Mouse (Mus musculus): ENCODE data around the gene 9830107B12Rik.

9830107B12Rik gene

GRCm38 (mm10) chr17:48095718-48096121 is 50.3 kb downstream of the 9830107B12Rik start:
- in situ Hi-C loops (cut with MboI, MseI): loop anchor here (5.0 to 10.0 kb wide), 3 partner anchors 48 to 293 kb away; no protein-coding TSS in a partner anchor

GRCm38 (mm10) chr17:48094820-48095680 is 51.0 kb downstream of the 9830107B12Rik start:
- in situ Hi-C loops (cut with MboI, MseI): loop anchor here (5.0 to 10.0 kb wide), 3 partner anchors 48 to 293 kb away; no protein-coding TSS in a partner anchor

GRCm38 (mm10) chr17:48093286-48093817 is 52.7 kb downstream of the 9830107B12Rik start:
- in situ Hi-C loops (cut with MboI, MseI): loop anchor here in 1 of 2 experiments (10.0 kb wide), 1 partner anchor 61 kb away; no protein-coding TSS in a partner anchor

DNA sequence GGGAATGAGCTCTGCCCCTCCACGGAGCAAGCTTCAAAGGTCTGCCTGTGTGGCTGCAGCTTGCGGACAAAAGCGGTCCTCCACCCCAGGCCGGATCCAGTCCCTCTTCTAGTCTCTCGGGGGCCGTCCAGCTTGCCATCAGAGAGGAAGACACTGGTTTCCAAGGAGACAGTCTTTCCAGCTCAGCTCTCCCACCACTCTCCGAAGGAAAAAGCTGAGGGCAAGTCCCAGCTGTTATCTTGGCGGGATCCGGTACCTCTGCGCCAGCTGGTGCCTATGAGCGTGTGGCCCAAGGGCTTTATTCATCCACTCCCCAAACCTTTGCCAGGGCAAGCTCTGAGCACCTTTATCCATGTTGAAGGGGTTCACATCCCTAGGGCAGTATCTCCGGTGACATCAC is 55.8 kb downstream of the 9830107B12Rik start:
- in situ Hi-C loops (cut with MboI, MseI): loop anchor here in 1 of 2 experiments (10.0 kb wide), 1 partner anchor 64 kb away; no protein-coding TSS in a partner anchor

- in situ Hi-C loops (cut with MboI, MseI): no loop called here
Measured at GRCm38 (mm10) chr17:48089446-48089845, 56.6 kb downstream of the 9830107B12Rik start.

DNA sequence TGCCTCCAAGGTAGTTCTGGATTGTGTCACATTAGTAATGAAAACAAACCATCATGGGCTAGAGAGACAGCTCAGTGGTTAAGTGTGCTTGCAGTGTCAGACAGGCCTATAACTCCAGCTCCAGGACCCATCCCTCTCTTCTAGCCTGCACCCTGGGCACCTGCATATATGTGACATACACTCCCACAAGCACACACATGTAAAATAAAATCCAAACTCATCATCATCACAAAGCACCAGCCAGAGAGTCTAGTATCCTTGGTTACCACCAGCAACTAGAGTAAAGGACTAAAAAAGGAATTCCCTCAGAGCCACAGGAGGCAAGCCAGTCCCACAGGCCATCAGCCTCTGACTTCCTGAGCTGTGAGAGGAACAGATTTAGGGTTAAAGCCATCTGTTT is 57.0 kb downstream of the 9830107B12Rik start, which contains the start of gene 1700067P10Rik:
Gene 1700067P10Rik, plus strand, starts transcription at position 301 of the 400 bp plus-strand sequence.
- in situ Hi-C loops (cut with MboI, MseI): no loop called here

DNA sequence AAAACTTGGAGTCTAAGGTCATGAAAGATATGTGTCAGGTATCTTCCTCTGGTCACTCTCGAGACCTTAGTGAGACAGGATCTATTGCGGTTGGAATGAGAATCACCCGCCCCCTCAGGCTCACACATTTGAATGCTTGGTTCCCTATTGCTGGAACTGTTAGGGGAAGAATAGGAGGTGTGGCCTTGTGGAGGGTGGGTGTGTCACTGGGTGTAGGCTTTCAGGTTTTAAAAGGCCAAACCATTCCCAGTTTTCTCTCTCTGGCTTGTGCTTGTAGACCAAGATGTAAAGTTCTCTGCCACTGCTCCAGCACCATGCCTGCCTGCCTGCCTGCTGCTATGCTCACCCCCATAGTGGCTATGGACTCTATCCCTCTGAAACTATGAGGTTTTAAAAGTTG is 65.4 kb downstream of the 9830107B12Rik start:
- in situ Hi-C loops (cut with MboI, MseI): no loop called here
